Mouse (Mus musculus) testis, adult 2 months (tissue): ENCODE data around the gene Zfp184. TPM values are rescaled to one million over a fixed set of nuclear protein-coding genes. Genes with fewer than 3 reads are reported as not detected.

ENCODE experiments used
- H3K27ac ChIP-seq: fragments of 200-500 bp; 2 replicates; pipeline ENCODE4 v1.5.1; 2012; ENCODE audit warnings: low read depth, low read length; ENCODE audit not compliant: control insufficient read depth, insufficient read depth
- H3K27me3 ChIP-seq: fragments of 200-500 bp; 2 replicates; pipeline ENCODE4 v1.6.1; 2012; ENCODE audit warnings: mild to moderate bottlenecking, low read length, moderate library complexity; ENCODE audit not compliant: control insufficient read depth, insufficient read depth
- H3K36me3 ChIP-seq: fragments of 200-500 bp; 2 replicates; pipeline ENCODE4 v1.6.1; 2012; ENCODE audit warnings: mild to moderate bottlenecking, low read length; ENCODE audit not compliant: control insufficient read depth, insufficient read depth
- H3K4me1 ChIP-seq: fragments of 200-500 bp; 2 replicates; pipeline ENCODE4 v1.6.1; 2012; ENCODE audit warnings: low read length; ENCODE audit not compliant: control insufficient read depth, insufficient read depth
- H3K4me3 ChIP-seq: fragments of 200-500 bp; 2 replicates; pipeline ENCODE4 v1.5.1; 2012; ENCODE audit warnings: low read depth, mild to moderate bottlenecking, low read length, moderate library complexity, mixed read lengths; ENCODE audit not compliant: control insufficient read depth
- CTCF ChIP-seq: fragments of 200-500 bp; IDR thresholded peaks from 2 replicates; pipeline ENCODE4 v1.5.1; 2012; ENCODE audit warnings: low read depth, mild to moderate bottlenecking, inconsistent platforms, low read length, moderate library complexity; ENCODE audit not compliant: control insufficient read depth, insufficient read depth, insufficient replicate concordance
- POLR2A ChIP-seq: fragments of 200-500 bp; IDR thresholded peaks from 2 replicates; pipeline ENCODE4 v1.6.1; 2012; ENCODE audit warnings: low read depth, mild to moderate bottlenecking, inconsistent platforms, low read length, moderate library complexity; ENCODE audit not compliant: control insufficient read depth
- polyA plus RNA-seq: library from polyadenylated mRNA; depleted of rRNA; stranded (reverse); fragments of >200 nt; gene quantifications from 2 replicates; pipeline ENCODE4 v1.2.3, GENCODE M21; 2012

The Zfp184 gene
- polyA plus RNA-seq, 1 experiment: 2.8 TPM

DNA sequence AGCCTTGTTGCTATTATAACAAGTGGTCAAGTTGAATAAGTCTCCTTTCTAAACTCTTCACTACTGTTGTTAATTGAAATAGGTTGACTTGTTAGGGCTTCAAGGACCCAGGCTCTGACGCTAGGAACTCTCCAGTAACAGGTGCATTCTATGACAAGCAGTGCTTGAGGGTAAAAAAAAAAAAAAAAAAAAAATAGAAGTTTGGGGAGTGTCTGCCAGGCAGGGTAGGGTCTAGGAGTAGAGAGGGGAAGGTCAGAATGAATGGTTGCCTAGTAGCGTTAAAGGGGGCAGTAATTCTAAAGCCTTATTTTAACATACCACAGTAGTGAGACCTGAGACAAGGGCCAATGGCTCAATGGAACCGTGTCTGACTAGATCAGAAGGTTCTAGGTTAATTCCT, 53.5 kb downstream of the Zfp184 start:
- Histone ChIP-seq H3K36me3 (no peaks in the 10 kb centered on the region), H3K4me3 (no peak overlapping the region), H3K27me3 (peaks cover 11% of the 10 kb centered on the region), H3K27ac (no peak overlapping the region), H3K4me1 (peaks cover 8% of the 10 kb centered on the region)
- TF ChIP-seq POLR2A (no peak), CTCF (no peak)

DNA sequence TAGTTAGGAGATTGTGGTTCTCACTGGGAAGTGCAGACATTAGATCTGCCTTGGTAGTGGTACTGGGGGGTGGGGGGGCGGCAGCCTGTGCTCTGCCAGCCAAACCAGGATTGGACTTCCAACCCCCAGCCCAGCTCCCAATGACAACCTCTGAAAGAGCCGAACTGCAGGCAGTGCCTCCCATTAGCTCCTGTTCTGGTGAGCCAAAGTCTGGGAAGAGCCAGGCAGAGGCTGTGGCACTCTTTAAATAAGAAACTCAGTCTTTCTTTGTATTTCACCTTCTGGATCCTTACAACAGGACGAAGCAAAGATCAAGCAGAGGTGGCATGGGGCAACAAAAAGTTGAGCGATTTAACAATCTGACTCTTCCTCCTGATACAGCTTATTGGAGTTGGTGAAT, 54.3 kb downstream of the Zfp184 start:
- peaks cover 8% of the 10 kb centered on the region for H3K4me1 ChIP-seq
- no peak for TF ChIP-seq CTCF
- no peak for TF ChIP-seq POLR2A
- no peak overlapping the region for H3K4me3 ChIP-seq
- no peak overlapping the region for H3K27ac ChIP-seq
- no peaks in the 10 kb centered on the region for H3K36me3 ChIP-seq
- peaks cover 11% of the 10 kb centered on the region for H3K27me3 ChIP-seq

DNA sequence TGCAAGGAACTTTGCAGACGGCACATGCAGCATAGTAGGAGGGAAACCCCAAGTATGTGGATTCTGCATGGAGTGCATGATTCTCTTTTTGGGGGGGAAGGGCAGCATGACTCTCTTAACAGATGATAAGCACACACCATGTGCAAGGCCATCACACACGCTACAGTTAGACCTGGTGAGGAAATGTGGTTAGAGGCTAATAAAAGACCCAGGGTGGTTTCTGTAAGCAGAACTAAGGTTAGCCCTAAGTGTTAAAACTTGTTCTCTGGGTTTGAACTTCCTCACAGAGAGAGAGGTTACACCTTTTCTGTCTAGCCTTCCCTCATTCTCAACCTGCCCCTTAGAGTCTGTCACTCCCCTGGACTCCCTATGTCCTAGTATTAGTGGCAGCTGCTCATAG, 56.5 kb downstream of the Zfp184 start:
- no peak overlapping the region for H3K27ac ChIP-seq
- no peak overlapping the region for H3K4me3 ChIP-seq
- no peaks in the 10 kb centered on the region for H3K36me3 ChIP-seq
- H3K4me1 ChIP-seq: peaks cover 9% of the 10 kb centered on the region
- no peak for TF ChIP-seq CTCF
- TF ChIP-seq POLR2A: no peak
- peaks cover 7% of the 10 kb centered on the region for H3K27me3 ChIP-seq

- no peak overlapping the region for H3K27ac ChIP-seq
- no peak overlapping the region for H3K4me3 ChIP-seq
- H3K4me1 ChIP-seq: peaks cover 9% of the 10 kb centered on the region
- TF ChIP-seq CTCF (no peak), POLR2A (no peak)
- no peaks in the 10 kb centered on the region for H3K36me3 ChIP-seq
- peaks cover 4% of the 10 kb centered on the region for H3K27me3 ChIP-seq
Measured at GRCm38 (mm10) chr13:22001823-22002222, 56.9 kb downstream of the Zfp184 start.

DNA sequence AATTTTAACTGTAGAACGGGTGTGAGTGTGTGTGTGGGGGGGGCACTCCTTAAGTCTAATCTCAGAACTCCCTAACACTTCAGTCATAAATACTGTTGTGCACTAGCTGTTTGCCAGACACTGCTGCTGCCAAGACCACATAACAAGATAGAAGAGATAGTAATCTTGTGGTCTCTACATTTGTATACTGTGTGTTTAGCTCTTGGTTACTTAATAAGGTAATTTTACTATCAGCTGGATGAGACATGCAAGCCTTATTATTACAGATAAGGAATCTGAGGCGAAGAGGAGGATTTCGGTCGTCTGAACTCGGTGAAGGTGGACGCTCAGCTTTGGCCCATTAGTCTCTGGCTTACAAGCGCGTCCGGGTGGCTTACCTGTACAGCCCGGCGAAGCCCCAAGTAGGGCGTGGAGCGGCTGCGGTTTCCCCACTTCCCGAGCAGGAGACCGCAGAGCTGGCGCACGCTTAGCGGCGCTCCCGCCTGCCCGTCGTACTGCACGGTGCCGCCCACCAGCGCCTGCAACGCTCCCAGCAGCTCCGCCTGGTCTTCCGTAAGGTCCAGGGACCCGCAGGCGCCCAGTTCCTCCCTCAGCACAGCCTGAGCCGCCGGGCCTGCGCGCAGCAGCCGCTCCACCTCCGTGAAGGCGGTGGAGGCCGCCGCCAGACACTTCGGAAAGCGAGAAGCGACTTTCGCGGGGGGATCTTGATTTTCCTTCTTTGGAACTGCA, 60.9 kb downstream of the Zfp184 start:
- Histone ChIP-seq H3K36me3 (no peaks in the 10 kb centered on the region), H3K4me1 (peaks cover 11% of the 10 kb centered on the region), H3K4me3 (peak overlapping the region; percentile 32), H3K27ac (no peak overlapping the region), H3K27me3 (peaks cover 5% of the 10 kb centered on the region)
- no peak for TF ChIP-seq CTCF
- no peak for TF ChIP-seq POLR2A

- Histone ChIP-seq H3K27me3 (peaks cover 5% of the 10 kb centered on the region), H3K27ac (no peak overlapping the region), H3K4me3 (peak overlapping the region; percentile 32), H3K4me1 (peaks cover 11% of the 10 kb centered on the region), H3K36me3 (no peaks in the 10 kb centered on the region)
- TF ChIP-seq CTCF (no peak), POLR2A (no peak)
Measured at GRCm38 (mm10) chr13:22006334-22007120, 61.6 kb downstream of the Zfp184 start.

DNA sequence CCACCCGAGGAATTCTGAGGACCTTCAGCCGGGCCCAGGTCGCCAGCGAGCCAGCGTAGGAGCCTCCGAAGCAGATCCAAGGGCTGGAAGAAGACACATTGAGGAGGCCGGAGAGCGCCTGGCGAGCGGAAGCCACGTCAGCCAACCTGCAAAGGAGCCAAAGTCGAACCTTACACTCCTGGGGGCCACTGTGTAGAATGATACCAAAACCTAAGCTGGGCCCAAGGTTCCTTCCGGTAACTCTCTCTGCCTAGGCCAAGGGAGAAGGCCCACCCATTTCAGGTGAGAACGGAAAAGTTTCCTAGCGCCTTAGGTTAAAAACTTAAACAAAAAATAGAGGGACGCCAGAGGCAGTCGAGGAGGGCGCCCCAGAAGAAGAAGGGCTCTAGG, 62.2 kb downstream of the Zfp184 start:
- Histone ChIP-seq H3K4me1 (peaks cover 11% of the 10 kb centered on the region), H3K36me3 (no peaks in the 10 kb centered on the region), H3K27ac (no peak overlapping the region), H3K4me3 (no peak overlapping the region), H3K27me3 (peaks cover 5% of the 10 kb centered on the region)
- TF ChIP-seq CTCF (no peak), POLR2A (no peak)
